Mouse (Mus musculus) CH12.LX (cell line): ENCODE measurements around the gene Chst5. TPM values are rescaled to one million over a fixed set of nuclear protein-coding genes. Genes with fewer than 3 reads are reported as not detected.
A peak's percentile ranks its signal among the peaks of the same experiment; 100 is the strongest.

ENCODE experiments used
- DNase-seq: peaks from one replicate; pipeline ENCODE4 v3.0.0-alpha.2; 2013; ENCODE audit errors: extremely low read depth
- H3K27ac ChIP-seq: 2 replicates; pipeline ENCODE4 v1.5.1; 2012; ENCODE audit warnings: low read depth, mild to moderate bottlenecking, control low read depth, moderate library complexity; ENCODE audit not compliant: insufficient read depth
- H3K27me3 ChIP-seq: replicated peaks from 2 replicates; pipeline ENCODE3; 2012; ENCODE audit warnings: inconsistent platforms
- H3K36me3 ChIP-seq, 2 experiments: replicated peaks in 1 of 2; 2 replicates each; pipeline versions ENCODE3 to v1.6.1; 2012; ENCODE audit warnings: inconsistent platforms in 1 of 2, low read length in 1 of 2, mild to moderate bottlenecking in 1 of 2, mixed read lengths in 1 of 2, moderate library complexity in 1 of 2; ENCODE audit not compliant: control insufficient read depth in 1 of 2, insufficient read depth in 1 of 2
- H3K4me1 ChIP-seq, 2 experiments: 2 replicates each; pipeline ENCODE4 v1.6.1; 2012; ENCODE audit warnings: inconsistent platforms in 1 of 2, moderate library complexity in 1 of 2; ENCODE audit not compliant: insufficient read depth in 2 of 2, control insufficient read depth in 1 of 2
- H3K4me2 ChIP-seq: 2 replicates; pipeline ENCODE4 v1.6.1; 2012; ENCODE audit warnings: low read depth, mild to moderate bottlenecking, control low read depth; ENCODE audit not compliant: poor library complexity, insufficient read depth, severe bottlenecking
- H3K4me3 ChIP-seq, 3 experiments: fragments of 150-350 bp in 1 of 3; sonication (generic) in 1 of 3; replicated peaks in 1 of 3; 2 replicates each; pipeline versions ENCODE3 to v1.5.1; 2011 to 2012; ENCODE audit warnings: low read depth in 2 of 3, low read length in 2 of 3, mild to moderate bottlenecking in 2 of 3, moderate library complexity in 2 of 3, control low read depth in 1 of 3, improper control_type of control experiment in 1 of 3, inconsistent platforms in 1 of 3, mixed read lengths in 1 of 3; ENCODE audit not compliant: poor library complexity in 1 of 3
- H3K79me2 ChIP-seq: replicated peaks from 2 replicates; pipeline ENCODE4 v1.6.1; 2012; ENCODE audit warnings: mild to moderate bottlenecking, moderate library complexity; ENCODE audit not compliant: control insufficient read depth, poor library complexity, insufficient read depth, severe bottlenecking; ENCODE audit errors: extremely low read depth
- H3K9ac ChIP-seq: 2 replicates; pipeline ENCODE4 v1.6.1; 2012; ENCODE audit warnings: low read depth, mild to moderate bottlenecking, control low read depth, moderate library complexity; ENCODE audit not compliant: insufficient read depth
- H3K9me3 ChIP-seq: replicated peaks from 2 replicates; pipeline ENCODE3; 2012; ENCODE audit warnings: low read length, inconsistent platforms, mixed read lengths
- CTCF ChIP-seq, 2 experiments: IDR thresholded peaks in 1 of 2; conservative IDR thresholded peaks in 1 of 2; 2 replicates each; pipeline ENCODE4 v1.5.1; 2011 to 2012; ENCODE audit warnings: low read depth in 2 of 2, low read length in 2 of 2, improper control_type of control experiment in 1 of 2, inconsistent platforms in 1 of 2, mild to moderate bottlenecking in 1 of 2, moderate library complexity in 1 of 2
- ELF1 ChIP-seq: IDR thresholded peaks from 2 replicates; pipeline ENCODE4 v1.6.1; 2014; ENCODE audit warnings: low read depth, mild to moderate bottlenecking, inconsistent platforms, low read length, improper control_type of control experiment
- ETS1 ChIP-seq: conservative IDR thresholded peaks from 2 replicates; pipeline ENCODE4 v1.6.1; 2012; ENCODE audit warnings: low read depth, mild to moderate bottlenecking, inconsistent platforms, low read length, improper control_type of control experiment, moderate library complexity
- MAFK ChIP-seq: IDR thresholded peaks from 2 replicates; pipeline ENCODE4 v1.6.1; 2011; ENCODE audit warnings: low read length, improper control_type of control experiment; ENCODE audit not compliant: insufficient replicate concordance
- MAX ChIP-seq: IDR thresholded peaks from 2 replicates; pipeline ENCODE4 v1.6.1; 2011; ENCODE audit warnings: low read length, improper control_type of control experiment
- MAZ ChIP-seq: IDR thresholded peaks from 2 replicates; pipeline ENCODE4 v1.6.1; 2012; ENCODE audit warnings: low read depth, mild to moderate bottlenecking, inconsistent platforms, low read length, improper control_type of control experiment, moderate library complexity
- MEF2A ChIP-seq: IDR thresholded peaks from 2 replicates; pipeline ENCODE4 v1.6.1; 2014; ENCODE audit warnings: low read depth, mild to moderate bottlenecking, inconsistent platforms, low read length, improper control_type of control experiment, borderline replicate concordance
- MXI1 ChIP-seq: IDR thresholded peaks from 2 replicates; pipeline ENCODE4 v1.6.1; 2011; ENCODE audit warnings: mild to moderate bottlenecking, low read depth, low read length, improper control_type of control experiment
- MYC ChIP-seq: IDR thresholded peaks from 2 replicates; pipeline ENCODE4 v1.6.1; 2011; ENCODE audit warnings: low read depth, mild to moderate bottlenecking, improper control_type of control experiment, low read length
- POLR2A ChIP-seq: IDR thresholded peaks from 2 replicates; pipeline ENCODE4 v1.6.1; 2011; ENCODE audit warnings: low read depth, mild to moderate bottlenecking, improper control_type of control experiment, low read length
- POLR2AphosphoS2 ChIP-seq: IDR thresholded peaks from 2 replicates; pipeline ENCODE4 v1.6.1; 2011; ENCODE audit warnings: low read depth, low read length, improper control_type of control experiment
- RAD21 ChIP-seq: IDR thresholded peaks from 2 replicates; pipeline ENCODE4 v1.6.1; 2011; ENCODE audit warnings: low read depth, mild to moderate bottlenecking, low read length, improper control_type of control experiment, moderate library complexity
- SIN3A ChIP-seq: IDR thresholded peaks from 2 replicates; pipeline ENCODE4 v1.6.1; 2012; ENCODE audit warnings: low read length, improper control_type of control experiment, inconsistent platforms
- SMC3 ChIP-seq: IDR thresholded peaks from 2 replicates; pipeline ENCODE4 v1.6.1; 2011; ENCODE audit warnings: low read depth, low read length, improper control_type of control experiment
- USF1 ChIP-seq: IDR thresholded peaks from 2 replicates; pipeline ENCODE4 v1.6.1; 2014; ENCODE audit warnings: low read depth, mild to moderate bottlenecking, inconsistent platforms, low read length, improper control_type of control experiment
- dilution Hi-C: fragments of 300-500 bp; cut with MboI; formaldehyde crosslinking; loops from 2 replicates; pipeline ENCODE4 v1.14.3; 2020; ENCODE audit warnings: low sequenced_read_pairs; ENCODE audit not compliant: extremely low pct_unique_long_range_greater_than_20kb, extremely low pct_ligation_motif_present
- in situ Hi-C: fragments of 300-500 bp; cut with MboI; formaldehyde crosslinking; loops from 3 replicates; pipeline ENCODE4 v1.14.3; 2019; ENCODE audit warnings: low sequenced_read_pairs, low pct_ligation_motif_present, low pct_unique_long_range_greater_than_20kb, mixed read lengths
- polyA plus RNA-seq: library from polyadenylated mRNA; unstranded; fragments of >175 nt; gene quantifications from 2 replicates; pipeline ENCODE4 v1.2.1, GENCODE M21; 2012; ENCODE audit warnings: low read depth; ENCODE audit not compliant: insufficient read length
- total RNA-seq, 2 experiments: library from RNA; depleted of rRNA; stranded (reverse); fragments of 300-350 nt in 1 of 2; fragments of >200 nt in 1 of 2; gene quantifications; 2 replicates each; pipeline ENCODE4 v1.2.3; 2012 to 2014

Chst5 gene
- total and polyA plus RNA-seq, 3 experiments: not detected

- in situ Hi-C loops (no loop called here), dilution Hi-C loops (no loop called here)
- Histone ChIP-seq H3K36me3 (no peaks in the 10 kb centered on the region), H3K27me3 (peaks cover 2% of the 10 kb centered on the region), H3K9me3 (no peaks in the 10 kb centered on the region), H3K4me3 (no peak overlapping the region), H3K4me2 (no peak overlapping the region), H3K9ac (no peak overlapping the region), H3K27ac (no peak overlapping the region), H3K79me2 (no peaks in the 10 kb centered on the region), H3K4me1 (peaks cover 5 to 6% of the 10 kb centered on the region in 2 experiments)
- peak; percentile 46 for DNase-seq
- no peak for TF ChIP-seq MAFK
- no peak for TF ChIP-seq SIN3A
- no peak for TF ChIP-seq USF1
- peak; percentile 40; the same call in 1 of the 2 replicates for TF ChIP-seq MEF2A
- no peak for TF ChIP-seq MXI1
- TF ChIP-seq SMC3: peak; percentile 81
- no peak for TF ChIP-seq ELF1
- TF ChIP-seq POLR2AphosphoS2: no peak
- TF ChIP-seq MAZ: peak; percentile 92
- no peak for TF ChIP-seq MYC
- TF ChIP-seq MAX: no peak
- peak; percentile 73 to 90; a peak in 3 of 4 replicates for TF ChIP-seq CTCF (conservative IDR thresholded peaks at IDR 0.05 in 1 of 2, IDR thresholded peaks at IDR 0.05 in 1 of 2; ENCODE audit: low read depth in 2 of 2, low read length in 2 of 2)
- peak; percentile 66 for TF ChIP-seq RAD21
- TF ChIP-seq ETS1: no peak
Observed at GRCm38 (mm10) chr8:111881591-111881990, 28.7 kb downstream of the Chst5 start.

- H3K9ac ChIP-seq: no peak overlapping the region
- in situ Hi-C loops: loop anchor here (10.0 kb wide), 1 partner anchor 117 kb away; the partner anchor contains the start of gene Adat1
- TF ChIP-seq CTCF (conservative IDR thresholded peaks at IDR 0.05 in 1 of 2, IDR thresholded peaks at IDR 0.05 in 1 of 2; ENCODE audit: low read depth in 2 of 2, low read length in 2 of 2): peak in 1 of 2 experiments; percentile 16; a peak in 1 of 4 replicates
- TF ChIP-seq POLR2A: no peak
- TF ChIP-seq, all 38 proteins: peak for 1
Observed at GRCm38 (mm10) chr8:111877711-111878110, 32.5 kb downstream of the Chst5 start.

More at GRCm38 (mm10) chr8:111877711-111878110, 32.5 kb downstream of the Chst5 start:
- DNase-seq: no peak
- peak overlapping the region in 1 of 3 experiments; percentile 26 for H3K4me3 ChIP-seq
- H3K79me2 ChIP-seq: no peaks in the 10 kb centered on the region
- H3K4me1 ChIP-seq: peaks cover 4 to 9% of the 10 kb centered on the region in 2 experiments; a peak in 3 of 4 replicates
- H3K27me3 ChIP-seq: no peaks in the 10 kb centered on the region
- H3K9me3 ChIP-seq: no peaks in the 10 kb centered on the region
- no peak overlapping the region for H3K27ac ChIP-seq
- H3K4me2 ChIP-seq: no peak overlapping the region
- peaks cover 0 to 5% of the 10 kb centered on the region in 2 experiments for H3K36me3 ChIP-seq
- dilution Hi-C loops: no loop called here
